Mouse (Mus musculus): ENCODE data around the gene Rtn1.
"Not testable (repeated sequence)": the region's sequence is repeated elsewhere in the genome, so short reads cannot be mapped to it uniquely, and the experiment has no call there.

Gene Rtn1

GRCm38 (mm10) chr12:72324210-72324871 lies 84.5 kb downstream of the Rtn1 start:
- peak; percentile 64 for DNase-seq (ENCODE audit: low read depth, low spot score)

- DNase-seq (ENCODE audit: low read depth, low spot score) = peak; percentile 87
Observed at GRCm38 (mm10) chr12:72323778-72324177, 85.1 kb downstream of the Rtn1 start.

GRCm38 (mm10) chr12:72315732-72316465 lies 93.0 kb downstream of the Rtn1 start:
- no peak for DNase-seq (ENCODE audit: low read depth, low spot score)

- no peak for DNase-seq (ENCODE audit: low read depth, low spot score)
Observed at GRCm38 (mm10) chr12:72310818-72311217, 98.0 kb downstream of the Rtn1 start.

- no peak for DNase-seq (ENCODE audit: low read depth, low spot score)
Observed at GRCm38 (mm10) chr12:72308506-72308905, 100.3 kb downstream of the Rtn1 start.

GRCm38 (mm10) chr12:72306281-72306680 lies 102.6 kb downstream of the Rtn1 start:
- DNase-seq (ENCODE audit: low read depth, low spot score) = no peak

- DNase-seq (ENCODE audit: low read depth, low spot score) = no peak
Observed at GRCm38 (mm10) chr12:72305421-72305820, 103.4 kb downstream of the Rtn1 start.

- DNase-seq (ENCODE audit: low read depth, low spot score) = no peak
Observed at GRCm38 (mm10) chr12:72304985-72305384, 103.9 kb downstream of the Rtn1 start.

GRCm38 (mm10) chr12:72304347-72304688 lies 104.5 kb downstream of the Rtn1 start:
- DNase-seq (ENCODE audit: low read depth, low spot score) = no peak

- DNase-seq (ENCODE audit: low read depth, low spot score) = no peak
Observed at GRCm38 (mm10) chr12:72303624-72304346, 105.1 kb downstream of the Rtn1 start.

GRCm38 (mm10) chr12:72301431-72301830 lies 107.4 kb downstream of the Rtn1 start:
- DNase-seq (ENCODE audit: low read depth, low spot score) = no peak

- no peak for DNase-seq (ENCODE audit: low read depth, low spot score)
Observed at GRCm38 (mm10) chr12:72300971-72301370, 107.9 kb downstream of the Rtn1 start.

GRCm38 (mm10) chr12:72298222-72298621 lies 110.6 kb downstream of the Rtn1 start:
- DNase-seq (ENCODE audit: low read depth, low spot score) = peak; percentile 40

GRCm38 (mm10) chr12:72296552-72296951 lies 112.3 kb downstream of the Rtn1 start:
- no peak for DNase-seq (ENCODE audit: low read depth, low spot score)

- DNase-seq (ENCODE audit: low read depth, low spot score) = not testable (repeated sequence)
Observed at GRCm38 (mm10) chr12:72293185-72293584, 115.7 kb downstream of the Rtn1 start.

GRCm38 (mm10) chr12:72292566-72292965 lies 116.3 kb downstream of the Rtn1 start:
- no peak for DNase-seq (ENCODE audit: low read depth, low spot score)

- no peak for DNase-seq (ENCODE audit: low read depth, low spot score)
Observed at GRCm38 (mm10) chr12:72291266-72291665, 117.6 kb downstream of the Rtn1 start.

- no peak for DNase-seq (ENCODE audit: low read depth, low spot score)
Observed at GRCm38 (mm10) chr12:72288215-72288614, 120.6 kb downstream of the Rtn1 start.

- no peak for DNase-seq (ENCODE audit: low read depth, low spot score)
Observed at GRCm38 (mm10) chr12:72287332-72288004, 121.4 kb downstream of the Rtn1 start.

GRCm38 (mm10) chr12:72285366-72286345 lies 123.2 kb downstream of the Rtn1 start:
- no peak for DNase-seq (ENCODE audit: low read depth, low spot score)

GRCm38 (mm10) chr12:72284576-72284975 lies 124.3 kb downstream of the Rtn1 start:
- DNase-seq (ENCODE audit: low read depth, low spot score) = no peak
